Mouse (Mus musculus): ENCODE results near the gene Sh2d6. TPM values are rescaled to one million over a fixed set of nuclear protein-coding genes. Genes with fewer than 3 reads are reported as not detected.
"Not testable (repeated sequence)": the region's sequence is repeated elsewhere in the genome, so short reads cannot be mapped to it uniquely, and the experiment has no call there.

Sh2d6 gene
- total RNA-seq, 2 experiments from 2014 or later: 0.40 to 0.45 TPM

DNA sequence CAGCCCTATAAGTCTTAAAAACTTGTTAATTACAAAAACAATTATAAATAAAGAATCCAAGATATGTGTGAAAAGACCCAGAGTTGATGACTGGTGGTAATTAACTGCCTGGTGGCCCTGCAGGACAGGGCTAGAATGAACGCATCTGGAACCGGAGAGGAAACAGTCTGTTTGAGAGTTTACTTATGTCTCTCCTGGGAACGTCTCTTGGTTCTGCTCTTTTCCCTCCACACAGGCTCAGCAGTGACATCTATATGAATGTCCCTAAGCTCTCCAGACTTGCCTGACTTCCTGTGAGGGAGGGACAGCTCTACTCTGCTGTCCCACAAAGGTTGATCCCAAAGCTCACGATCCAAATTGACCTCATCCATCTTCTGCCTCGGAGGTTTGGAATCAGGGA is 22.6 kb downstream of the Sh2d6 start:
- DNase-seq: no peak

DNA sequence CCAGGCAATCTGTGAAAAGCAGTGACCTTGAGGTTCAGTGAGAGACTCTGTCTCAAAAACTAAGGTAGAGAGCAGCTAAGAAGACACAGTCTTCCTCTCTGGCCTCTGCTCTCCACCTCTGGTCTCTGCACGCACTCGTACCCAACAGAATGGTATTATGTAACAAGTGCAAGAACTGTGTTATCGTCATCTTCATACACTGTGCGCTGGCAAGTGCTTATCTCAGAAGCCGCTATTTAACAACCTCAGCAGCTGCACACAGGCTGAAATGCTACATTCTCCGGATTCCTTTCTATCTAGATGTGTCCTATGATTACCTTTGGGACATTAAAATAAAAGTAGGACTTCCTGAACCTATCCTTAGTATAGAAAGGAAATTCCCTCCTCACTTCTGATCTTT is 28.6 kb downstream of the Sh2d6 start:
- DNase-seq: no peak

DNA sequence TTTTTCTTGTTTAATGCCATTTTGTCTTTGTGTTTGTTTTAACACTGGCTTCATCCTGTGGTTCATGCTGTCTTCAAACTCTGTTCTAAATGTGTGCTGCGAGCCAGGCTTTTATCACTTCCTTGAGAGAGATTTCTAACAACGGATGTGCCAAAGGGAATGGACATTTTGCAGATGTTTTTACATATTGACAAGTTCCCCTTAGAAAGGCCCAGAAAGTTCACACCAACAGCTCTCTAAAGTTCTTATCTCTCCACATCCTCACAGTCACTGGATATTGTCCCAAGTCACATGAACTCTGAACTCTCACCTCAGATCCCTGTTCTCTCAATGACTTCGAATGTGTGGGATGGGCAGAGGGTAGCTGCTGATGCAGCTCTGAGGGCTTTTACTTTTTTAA is 30.4 kb downstream of the Sh2d6 start:
- DNase-seq: no peak

DNA sequence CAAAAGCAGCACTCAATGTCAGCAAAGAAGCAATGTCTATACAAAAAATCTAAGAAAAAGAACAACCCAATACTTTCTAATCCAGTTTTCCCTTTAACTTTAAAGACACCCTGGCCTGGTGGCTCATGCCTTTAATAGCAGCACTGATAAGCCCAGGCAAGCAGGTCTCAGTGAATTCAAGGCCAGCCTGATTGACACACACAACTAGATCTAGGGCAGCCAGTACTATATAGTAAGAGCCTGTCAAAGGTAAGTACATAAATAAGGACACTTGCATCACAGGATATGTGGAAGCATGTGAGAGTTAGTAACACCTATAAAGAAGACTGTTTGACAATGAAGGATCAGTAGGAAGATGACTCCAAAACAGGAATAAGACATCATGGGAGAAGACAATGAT is 32.0 kb downstream of the Sh2d6 start:
- no peak for DNase-seq

DNA sequence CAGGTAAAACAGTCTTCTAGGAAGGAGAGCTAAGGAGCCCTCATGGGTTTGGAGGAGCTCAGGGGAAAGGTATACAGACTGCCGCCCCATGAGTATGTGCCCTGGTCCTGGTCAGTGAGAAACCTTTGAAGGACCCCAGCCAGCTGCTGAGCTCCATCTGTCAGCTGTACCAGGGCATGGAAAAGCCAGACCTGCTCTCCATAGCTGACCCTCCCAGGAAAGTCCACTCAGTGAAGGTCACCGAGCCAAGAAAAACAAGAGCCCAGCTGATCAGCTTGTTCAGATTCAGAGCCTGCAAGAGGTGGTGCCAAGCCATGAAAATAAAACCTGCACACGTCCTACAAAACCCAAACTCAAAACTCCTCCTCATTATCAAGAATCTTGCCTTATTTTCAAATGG is 32.7 kb downstream of the Sh2d6 start:
- no peak for DNase-seq

DNA sequence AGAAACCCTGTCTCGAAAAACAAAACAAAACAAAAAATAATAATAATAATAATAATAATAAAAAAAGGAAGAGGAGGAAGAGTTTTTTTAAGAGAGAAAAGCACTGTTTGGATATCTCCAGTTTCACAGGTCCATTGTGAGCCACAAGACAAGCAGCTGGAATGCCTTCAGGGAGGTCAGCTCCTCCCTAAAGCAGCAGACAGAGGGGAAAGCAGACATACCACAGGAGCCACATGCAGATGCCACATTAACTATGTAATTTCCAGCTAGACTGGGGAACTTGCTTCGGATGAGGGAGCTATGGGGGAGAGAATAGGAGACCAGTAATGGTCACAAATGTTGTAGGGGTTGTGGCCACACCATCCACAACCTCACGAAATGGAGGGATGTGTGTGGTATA is 34.2 kb downstream of the Sh2d6 start:
- DNase-seq: no peak

DNA sequence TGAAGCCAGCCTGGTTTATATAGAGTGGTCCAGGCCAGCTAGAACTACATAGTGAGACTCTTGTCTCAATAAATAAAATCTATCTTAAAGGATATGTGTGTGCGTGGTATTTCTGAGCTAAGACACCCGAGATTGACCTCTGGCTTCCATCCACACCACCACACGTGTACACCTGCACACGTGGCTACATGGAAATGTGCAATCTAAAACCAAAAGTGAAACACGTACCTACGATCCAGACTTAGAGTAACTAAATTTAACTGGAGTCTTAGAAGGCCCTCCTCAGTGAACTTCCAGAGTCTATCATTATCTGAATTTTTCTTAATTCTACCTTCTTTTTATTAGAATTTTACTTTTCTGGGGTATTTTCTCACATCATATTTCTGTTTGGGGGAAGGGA is 35.2 kb downstream of the Sh2d6 start:
- DNase-seq: no peak

DNA sequence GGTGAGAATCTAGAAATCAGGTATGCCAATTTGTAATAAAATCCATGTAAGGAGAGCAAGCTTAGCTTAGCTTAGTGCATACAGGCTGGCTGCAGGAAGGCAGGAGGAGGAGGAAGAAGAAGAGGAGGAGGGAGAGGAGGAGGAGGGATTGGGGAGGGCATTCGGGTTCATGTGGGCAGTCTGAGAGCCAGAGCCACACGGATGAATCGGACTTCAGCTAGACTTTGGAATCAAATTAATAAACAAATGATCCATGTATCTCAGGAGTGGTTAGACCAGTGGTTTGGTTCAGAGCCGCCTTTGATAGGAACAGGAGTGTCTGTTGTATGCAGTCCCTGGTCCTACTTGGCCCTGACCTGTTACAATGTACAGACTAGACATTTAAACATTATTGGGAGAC is 36.6 kb downstream of the Sh2d6 start:
- no peak for DNase-seq

DNA sequence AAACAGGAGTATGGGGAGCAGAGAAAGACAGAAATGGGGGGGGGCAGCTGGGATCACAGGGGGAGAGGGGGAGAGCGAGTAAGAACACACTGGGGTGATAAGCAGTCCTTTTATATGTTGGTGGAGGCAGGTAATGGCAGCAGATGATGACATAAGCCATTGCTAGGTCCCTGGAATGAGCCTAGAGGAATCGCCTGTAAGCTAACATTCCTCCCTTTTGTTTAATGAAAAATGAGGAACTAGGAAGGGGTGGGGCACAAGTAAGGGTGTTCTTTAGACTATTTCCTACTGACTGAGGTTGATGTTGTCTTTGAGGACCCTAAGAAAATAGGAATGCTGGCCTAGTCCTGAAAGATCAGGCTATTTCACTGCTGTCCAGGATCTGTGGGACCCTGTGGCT is 39.4 kb downstream of the Sh2d6 start:
- no peak for DNase-seq

DNA sequence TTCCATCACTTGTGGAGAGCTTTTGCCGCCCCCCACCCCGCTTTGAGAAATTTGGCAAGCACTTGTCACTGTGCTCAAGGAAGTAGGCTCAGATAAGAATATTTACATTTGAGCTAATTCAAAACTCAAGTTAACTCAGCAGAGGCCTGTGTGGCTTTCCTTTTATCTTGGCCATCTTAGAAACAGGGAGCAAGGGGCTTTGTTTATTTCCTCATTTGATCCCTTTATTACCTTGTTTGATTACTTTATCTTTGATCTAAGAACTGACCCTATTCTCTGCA is 41.1 kb downstream of the Sh2d6 start:
- no peak for DNase-seq

DNA sequence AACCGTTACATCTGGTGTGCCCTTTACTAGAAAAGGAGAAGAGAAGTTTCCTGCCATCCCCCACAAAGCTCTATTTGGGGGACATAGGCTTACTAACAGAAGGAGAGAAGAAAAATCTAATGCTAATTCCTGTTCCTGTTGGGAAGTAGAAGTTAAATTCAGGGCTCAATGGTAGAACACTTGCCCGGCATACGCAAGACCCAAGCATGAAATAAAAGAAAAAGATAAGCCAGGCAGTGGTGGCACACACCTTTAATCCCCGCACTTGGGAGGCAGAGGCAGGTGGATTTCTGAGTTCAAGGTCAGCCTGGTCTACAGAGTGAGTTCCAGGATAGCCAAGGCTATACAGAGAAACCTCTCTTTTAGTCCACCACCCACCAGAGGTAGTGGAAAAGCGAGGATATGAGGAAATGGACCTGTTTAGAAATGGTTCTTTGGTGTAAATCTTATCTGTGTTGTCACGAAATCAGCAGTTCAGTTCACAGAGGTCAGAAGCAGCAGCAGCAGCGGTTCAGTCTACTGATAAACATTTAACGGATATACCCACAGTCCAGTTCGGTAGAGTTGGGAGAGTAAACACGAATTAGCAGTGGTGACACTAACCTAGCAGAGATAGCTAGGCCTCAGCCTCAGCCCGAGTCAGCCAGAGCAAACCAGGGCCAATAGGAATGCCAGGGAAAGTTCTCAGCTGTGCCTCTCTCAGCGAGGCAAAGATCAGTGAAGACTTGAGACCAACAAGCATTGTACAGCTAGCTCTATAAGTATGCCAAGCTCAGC is 41.7 kb downstream of the Sh2d6 start:
- DNase-seq: no peak

DNA sequence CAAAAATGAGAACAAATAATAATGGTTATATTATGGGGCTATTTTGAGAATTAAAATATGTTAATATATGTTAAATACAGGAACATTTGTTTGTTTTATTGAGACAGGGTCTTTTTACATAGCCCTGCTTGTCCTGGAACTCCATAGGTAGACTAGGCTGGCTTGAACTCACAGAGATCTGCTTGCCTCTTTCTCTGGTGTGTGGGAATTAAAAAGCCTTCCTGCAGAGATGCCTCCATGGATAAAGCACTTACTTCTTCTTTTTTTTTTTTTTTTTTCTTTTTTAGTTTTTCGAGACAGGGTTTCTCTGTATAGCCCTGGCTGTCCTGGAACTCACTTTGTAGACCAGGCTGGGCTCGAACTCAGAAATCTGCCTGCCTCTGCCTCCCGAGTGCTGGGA is 42.8 kb downstream of the Sh2d6 start:
- not testable (repeated sequence) for DNase-seq

DNA sequence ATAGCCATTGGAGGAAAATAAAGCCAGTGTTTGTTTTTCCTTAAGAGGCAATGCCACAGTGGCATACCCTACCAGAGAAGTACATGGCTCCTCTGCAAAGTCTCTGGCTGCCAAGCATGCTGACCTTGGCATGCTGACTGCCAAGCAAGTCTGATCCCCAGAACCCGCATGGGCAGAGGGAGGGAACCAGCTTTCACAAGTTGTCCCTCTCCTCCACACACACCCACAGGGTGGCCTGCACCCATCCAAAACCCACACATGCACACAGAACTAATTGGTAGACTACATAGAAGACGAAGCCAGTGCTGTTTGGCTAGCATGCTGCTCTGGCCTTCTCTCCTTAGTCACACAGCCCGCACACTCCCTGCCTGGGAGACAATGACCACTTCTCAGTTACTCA is 43.9 kb downstream of the Sh2d6 start:
- no peak for DNase-seq

DNA sequence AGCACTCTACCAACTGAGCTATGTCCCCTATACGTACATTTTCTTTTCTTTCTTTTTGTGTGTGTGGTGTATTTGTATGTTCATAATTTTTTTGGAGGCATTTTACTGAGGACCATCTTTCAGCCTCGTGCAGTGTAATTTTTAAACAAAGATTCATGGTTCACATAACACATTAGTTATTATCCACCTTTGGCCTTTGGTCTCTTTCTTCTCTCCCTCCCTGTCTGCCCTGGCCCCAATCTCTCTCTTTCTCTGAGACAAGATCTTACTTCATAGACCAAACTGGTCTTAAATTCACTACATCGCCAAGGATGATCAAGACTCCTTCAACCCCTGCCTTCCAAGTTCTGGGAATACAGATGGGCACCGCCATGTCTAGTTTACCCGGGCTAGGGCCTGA is 44.7 kb downstream of the Sh2d6 start:
- DNase-seq: no peak

DNA sequence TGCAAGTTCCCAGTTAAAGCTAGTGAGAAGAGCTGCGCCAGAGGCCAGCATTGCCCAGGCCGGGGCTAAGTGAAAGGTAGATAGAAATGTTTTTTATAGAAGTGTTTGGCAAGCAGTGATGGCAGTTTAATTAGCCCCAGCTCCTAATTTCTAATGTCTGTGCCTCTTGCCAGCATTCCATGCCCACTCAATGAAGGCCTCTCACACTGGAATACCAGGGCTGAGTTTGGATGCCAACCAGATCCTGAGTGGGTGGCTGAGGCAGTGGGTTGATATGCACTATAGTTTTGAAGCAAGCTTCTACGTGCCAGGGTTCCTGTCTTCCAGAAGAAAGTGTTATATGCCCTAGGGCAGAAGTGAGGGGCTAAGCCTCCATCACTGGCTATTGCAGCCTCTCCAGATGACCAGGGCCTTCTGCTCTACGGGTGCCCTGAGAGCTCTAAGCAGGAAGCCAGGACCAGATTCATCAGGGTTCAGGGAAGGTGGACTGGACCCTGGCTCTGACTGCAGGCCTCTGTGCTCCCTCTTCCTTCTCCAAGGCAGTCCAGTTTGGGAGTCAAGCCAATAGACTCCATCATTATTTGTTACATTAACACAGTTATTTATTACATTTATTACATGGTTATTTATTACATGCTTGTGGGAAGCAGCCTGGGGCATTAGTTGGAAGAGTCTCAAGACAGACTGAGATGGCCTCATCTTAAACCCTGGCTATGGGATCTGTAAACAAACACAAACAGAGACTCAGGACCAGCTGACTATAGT is 46.1 kb downstream of the Sh2d6 start:
- DNase-seq: peak; percentile 50 to 60

DNA sequence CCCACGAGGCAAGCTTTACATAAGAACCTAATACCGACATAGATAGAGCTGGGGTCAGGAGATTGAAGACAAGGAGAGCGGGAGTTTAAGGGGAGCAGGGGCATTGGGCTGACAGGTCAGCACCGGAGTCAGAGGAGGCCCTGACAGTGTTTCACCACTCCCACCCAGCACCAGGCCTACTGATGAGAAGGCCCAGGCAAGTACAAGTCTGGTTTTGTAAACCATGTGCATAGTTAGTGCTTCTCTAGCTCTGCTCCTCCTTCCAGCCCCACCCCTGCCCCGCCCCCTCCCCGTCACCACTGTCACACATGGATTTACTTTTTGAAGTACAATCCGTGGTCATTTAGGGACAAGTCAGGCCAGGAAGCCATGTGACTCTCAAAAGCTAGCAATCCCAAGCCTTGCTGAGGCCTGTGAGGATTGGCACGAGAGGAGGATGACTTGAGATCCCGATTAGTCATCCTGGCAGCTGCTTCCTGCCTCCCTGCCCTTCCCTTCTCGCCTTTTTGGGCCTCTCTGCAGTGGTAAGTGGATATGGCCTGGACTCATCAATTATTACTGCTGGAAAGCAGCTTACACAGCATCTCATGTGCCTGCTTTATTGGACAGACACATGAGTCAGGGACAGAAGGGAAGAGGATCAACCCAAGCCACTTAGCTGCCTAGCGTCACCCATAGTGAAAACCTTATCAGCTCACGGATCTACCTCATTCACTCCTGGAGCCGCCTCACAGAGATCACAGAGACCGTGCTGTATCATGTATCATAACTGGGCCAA is 48.1 kb downstream of the Sh2d6 start:
- DNase-seq: no peak

DNA sequence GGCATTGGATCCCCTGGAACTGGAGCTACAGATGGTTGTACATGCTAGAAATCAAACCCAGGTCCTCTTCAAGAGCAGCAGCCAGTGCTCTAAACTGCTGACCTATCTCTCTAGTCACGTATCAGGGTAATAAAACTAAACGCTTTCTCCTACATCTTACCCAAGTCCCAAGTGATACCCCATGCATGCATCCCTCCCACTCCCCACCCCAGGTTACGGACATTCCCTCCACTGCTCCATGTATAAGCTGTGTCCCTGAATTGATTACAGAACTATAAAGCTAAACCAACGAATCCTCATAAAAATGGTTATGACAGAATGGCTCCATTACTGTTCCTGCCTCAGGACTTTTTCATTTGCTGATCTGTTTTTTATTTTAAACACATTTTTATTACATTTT is 55.3 kb downstream of the Sh2d6 start:
- no peak for DNase-seq

DNA sequence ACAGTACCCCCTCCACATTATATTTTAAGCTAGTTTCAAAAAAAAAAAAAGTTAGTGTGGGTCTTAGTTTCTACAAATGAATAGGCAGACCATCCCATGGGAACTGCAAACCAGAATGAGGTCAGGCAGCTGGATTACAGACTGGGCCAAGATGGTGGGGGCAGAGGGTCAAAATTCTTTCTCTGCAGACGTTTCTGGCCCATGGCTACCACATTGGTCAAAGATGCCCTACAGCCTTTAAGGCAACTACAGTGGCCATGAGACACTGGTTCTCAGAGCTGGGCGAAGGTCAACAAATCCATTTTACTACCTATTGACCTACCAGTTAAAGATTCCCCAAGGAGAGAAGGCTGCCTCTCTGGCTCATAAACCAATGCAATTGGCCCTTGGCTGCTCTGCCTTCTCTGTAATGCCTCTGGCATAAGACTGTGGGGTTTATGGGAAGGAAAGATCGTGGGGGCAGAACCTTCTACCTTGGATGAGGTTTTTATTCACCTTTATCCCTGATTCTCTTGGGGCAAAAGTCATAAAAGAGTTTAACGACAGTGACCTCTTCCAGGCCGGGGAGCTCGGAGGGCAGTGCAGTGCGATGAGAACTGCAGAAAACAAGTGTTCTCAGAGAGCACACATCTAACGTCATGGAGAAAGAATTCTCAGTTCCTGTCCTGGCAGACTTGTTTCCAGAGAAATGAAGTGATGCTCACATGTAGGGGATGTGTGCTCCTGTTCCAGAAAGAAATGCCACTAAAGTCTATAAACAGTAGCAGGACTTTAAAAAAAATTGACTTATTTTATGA is 55.9 kb downstream of the Sh2d6 start:
- DNase-seq: no peak

All from layer of hippocampus, postnatal 36 days (tissue).